Mouse (Mus musculus) midbrain, embryonic 13.5 days (tissue): Measurements from ENCODE around the gene Rerg. TPM values are rescaled to one million over a fixed set of nuclear protein-coding genes. Genes with fewer than 3 reads are reported as not detected.

Experiments used
- ATAC-seq: fragments of 200-750 bp; cut with Nextera tagmentation; 2 replicates; pipeline ENCODE4 v1.8.0; 2017; ENCODE audit warnings: mild to moderate bottlenecking, moderate TSS enrichment, moderate library complexity
- H3K27ac ChIP-seq: fragments of 300-500 bp; sonication (generic); 2 replicates; pipeline ENCODE4 v1.5.1; 2015; ENCODE audit warnings: inconsistent platforms, mild to moderate bottlenecking, moderate library complexity
- H3K27me3 ChIP-seq: fragments of 300-500 bp; sonication (generic); 2 replicates; pipeline ENCODE4 v1.6.1; 2015; ENCODE audit warnings: mild to moderate bottlenecking, inconsistent platforms
- H3K36me3 ChIP-seq: fragments of 300-500 bp; sonication (generic); 2 replicates; pipeline ENCODE4 v1.6.1; 2015; ENCODE audit warnings: mild to moderate bottlenecking, inconsistent platforms
- H3K4me1 ChIP-seq: fragments of 300-500 bp; sonication (generic); replicated peaks from 2 replicates; pipeline ENCODE4 v1.6.1; 2015; ENCODE audit warnings: inconsistent platforms
- H3K4me2 ChIP-seq: fragments of 300-500 bp; sonication (generic); replicated peaks from 2 replicates; pipeline ENCODE4 v1.6.1; 2015; ENCODE audit warnings: moderate library complexity, mild to moderate bottlenecking, inconsistent platforms
- H3K4me3 ChIP-seq: fragments of 300-500 bp; sonication (generic); replicated peaks from 2 replicates; pipeline ENCODE4 v1.5.1; 2015; ENCODE audit warnings: mild to moderate bottlenecking, inconsistent platforms
- H3K9ac ChIP-seq: fragments of 300-500 bp; sonication (generic); replicated peaks from 2 replicates; pipeline ENCODE4 v1.6.1; 2015; ENCODE audit warnings: mild to moderate bottlenecking, inconsistent platforms
- H3K9me3 ChIP-seq: fragments of 300-500 bp; sonication (generic); 2 replicates; pipeline ENCODE4 v1.6.1; 2016; ENCODE audit warnings: mild to moderate bottlenecking, inconsistent platforms
- WGBS: fragments of 180-500 bp; shearing (Covaris S2); methylation state at CpG from one replicate; pipeline ENCODE4 v1.1.7; 2015; 5-methylcytosine and 5-hydroxymethylcytosine counted together
- polyA plus RNA-seq: library from polyadenylated mRNA; unstranded; fragments of >200 nt; fragmentation: Nextera tagmentation; extraction: Ambion mirVana; gene quantifications from 2 replicates; pipeline ENCODE4 v1.2.1, GENCODE M21; 2015

The Rerg gene
- polyA plus RNA-seq, 1 experiment from 2014 or later, result 2.8 TPM

GRCm38 (mm10) chr6:137024541-137024940 lies 145.8 kb downstream of the Rerg start:
- Histone ChIP-seq H3K4me3 (no peak overlapping the region), H3K36me3 (no peaks in the 10 kb centered on the region), H3K4me1 (no peaks in the 10 kb centered on the region), H3K4me2 (no peak overlapping the region), H3K9ac (no peak overlapping the region), H3K9me3 (no peaks in the 10 kb centered on the region), H3K27me3 (no peaks in the 10 kb centered on the region), H3K27ac (no peak overlapping the region)
- 77% methylated on average over 2 of the region's 2 CpGs for WGBS
- no peak for ATAC-seq

GRCm38 (mm10) chr6:137017216-137017973 lies 152.9 kb downstream of the Rerg start:
- Histone ChIP-seq H3K27ac (no peak overlapping the region), H3K4me2 (no peak overlapping the region), H3K36me3 (no peaks in the 10 kb centered on the region), H3K9me3 (no peaks in the 10 kb centered on the region), H3K4me3 (no peak overlapping the region), H3K9ac (no peak overlapping the region), H3K4me1 (no peaks in the 10 kb centered on the region), H3K27me3 (no peaks in the 10 kb centered on the region)
- no peak for ATAC-seq
- 93% methylated on average over 7 of the region's 7 CpGs for WGBS

GRCm38 (mm10) chr6:137014346-137014745 lies 156.0 kb downstream of the Rerg start:
- WGBS, result 72% methylated on average over 6 of the region's 6 CpGs
- no peak overlapping the region for H3K9ac ChIP-seq
- no peaks in the 10 kb centered on the region for H3K27me3 ChIP-seq
- no peak overlapping the region for H3K4me3 ChIP-seq
- ATAC-seq, result no peak
- H3K4me1 ChIP-seq, result no peaks in the 10 kb centered on the region
- H3K9me3 ChIP-seq, result no peaks in the 10 kb centered on the region
- H3K4me2 ChIP-seq, result no peak overlapping the region
- H3K36me3 ChIP-seq, result no peaks in the 10 kb centered on the region
- no peak overlapping the region for H3K27ac ChIP-seq

GRCm38 (mm10) chr6:137011187-137011586 lies 159.1 kb downstream of the Rerg start:
- Histone ChIP-seq H3K27me3 (no peaks in the 10 kb centered on the region), H3K27ac (no peak overlapping the region), H3K36me3 (no peaks in the 10 kb centered on the region), H3K9me3 (no peaks in the 10 kb centered on the region), H3K4me1 (no peaks in the 10 kb centered on the region), H3K4me3 (no peak overlapping the region), H3K9ac (no peak overlapping the region), H3K4me2 (no peak overlapping the region)
- ATAC-seq, result no peak
- 85% methylated on average over 5 of the region's 5 CpGs for WGBS

Other genes with a start within 250 kb of the Rerg start
- not detected in 2 replicates for gene Erp27, start 248.3 kb downstream of the Rerg start, polyA plus RNA-seq
- gene Pde6h, start 246.7 kb downstream of the Rerg start, polyA plus RNA-seq, result not detected in 2 replicates
- gene Arhgdib, start 228.6 kb downstream of the Rerg start, polyA plus RNA-seq, result 12.0 and 13.0 TPM in 2 replicates
- 48.2 and 53.3 TPM in 2 replicates for gene Ptpro, start 81.8 kb upstream of the Rerg start, polyA plus RNA-seq